Mouse (Mus musculus) bone marrow macrophage, adult 2 months (primary cell): ENCODE results near the gene Rasgrp1.
A peak's percentile ranks its signal among the peaks of the same experiment; 100 is the strongest.

Experiments used
- CTCF ChIP-seq: IDR thresholded peaks from 2 replicates; pipeline ENCODE4 v1.5.1; 2012; ENCODE audit warnings: low read depth, mild to moderate bottlenecking, low read length, moderate library complexity
- POLR2A ChIP-seq: IDR thresholded peaks from 2 replicates; pipeline ENCODE4 v1.6.1; 2012; ENCODE audit warnings: mild to moderate bottlenecking, low read depth, low read length, borderline replicate concordance

DNA sequence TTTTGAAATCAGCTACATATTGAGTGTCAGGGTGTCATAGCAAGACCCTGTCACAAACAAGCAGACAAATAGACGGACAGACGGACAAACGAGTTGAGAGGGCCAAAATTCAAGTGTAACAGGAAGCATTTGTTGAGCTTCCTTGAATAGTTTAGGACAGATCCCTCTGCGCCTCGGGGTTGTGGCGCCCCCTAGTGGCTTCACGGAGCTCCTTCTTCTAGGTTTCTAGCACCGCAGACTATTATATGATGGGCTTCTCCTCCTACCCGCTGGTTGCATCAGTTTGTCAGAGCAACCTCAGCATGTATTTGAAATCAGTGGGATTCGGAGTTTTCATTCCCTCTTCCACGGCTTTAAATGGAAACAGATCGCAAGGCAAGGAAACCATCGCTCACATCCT, 111.5 kb downstream of the Rasgrp1 start:
- no peak for TF ChIP-seq POLR2A
- peak; percentile 97 for TF ChIP-seq CTCF
